Mouse (Mus musculus) embryonic fibroblast, embryonic 13.5 days (primary cell): ENCODE data around the gene Guk1.

Source experiments
- CTCF ChIP-seq: IDR thresholded peaks from 2 replicates; pipeline ENCODE4 v1.5.1; 2011; ENCODE audit warnings: mild to moderate bottlenecking, control low read depth, low read length, moderate library complexity, borderline replicate concordance; ENCODE audit not compliant: insufficient read depth
- POLR2A ChIP-seq: IDR thresholded peaks from 2 replicates; pipeline ENCODE4 v1.6.1; 2011; ENCODE audit warnings: low read depth, mild to moderate bottlenecking, control low read depth, low read length, moderate library complexity

GRCm38 (mm10) chr11:59232797-59233196 is 40.8 kb upstream of the Guk1 start:
- TF ChIP-seq POLR2A = no peak
- TF ChIP-seq CTCF = no peak
